Mouse (Mus musculus): ENCODE results near the gene Ubox5.
"Not testable (repeated sequence)": the region's sequence is repeated elsewhere in the genome, so short reads cannot be mapped to it uniquely, and the experiment has no call there.

Gene Ubox5

GRCm38 (mm10) chr2:130579791-130580190 is 50.0 kb downstream of the Ubox5 start:
- no peak for DNase-seq (ENCODE audit: extremely low read depth, insufficient read length, low spot score)

GRCm38 (mm10) chr2:130578148-130578547 is 51.7 kb downstream of the Ubox5 start:
- peak; percentile 75 for DNase-seq (ENCODE audit: extremely low read depth, insufficient read length, low spot score)

GRCm38 (mm10) chr2:130577632-130578031 is 52.2 kb downstream of the Ubox5 start:
- peak; percentile 69 for DNase-seq (ENCODE audit: extremely low read depth, insufficient read length, low spot score)

- no peak for DNase-seq (ENCODE audit: extremely low read depth, insufficient read length, low spot score)
Observed at GRCm38 (mm10) chr2:130577021-130577420, 52.8 kb downstream of the Ubox5 start.

GRCm38 (mm10) chr2:130576564-130576963 is 53.3 kb downstream of the Ubox5 start:
- not testable (repeated sequence) for DNase-seq (ENCODE audit: extremely low read depth, insufficient read length, low spot score)

GRCm38 (mm10) chr2:130575873-130576272 is 54.0 kb downstream of the Ubox5 start, which contains the start of gene Oxt:
Gene Oxt (plus strand): TSS chr2:130576173.
- DNase-seq (ENCODE audit: extremely low read depth, insufficient read length, low spot score): no peak

- no peak for DNase-seq (ENCODE audit: extremely low read depth, insufficient read length, low spot score)
Observed at GRCm38 (mm10) chr2:130574960-130575359, 54.9 kb downstream of the Ubox5 start.

GRCm38 (mm10) chr2:130569926-130570325 is 59.9 kb downstream of the Ubox5 start:
- DNase-seq (ENCODE audit: extremely low read depth, insufficient read length, low spot score): no peak

- DNase-seq (ENCODE audit: extremely low read depth, insufficient read length, low spot score): no peak
Observed at GRCm38 (mm10) chr2:130568921-130569320, 60.9 kb downstream of the Ubox5 start.

GRCm38 (mm10) chr2:130564983-130565382 is 64.9 kb downstream of the Ubox5 start:
- DNase-seq (ENCODE audit: extremely low read depth, insufficient read length, low spot score): no peak

GRCm38 (mm10) chr2:130564063-130564462 is 65.8 kb downstream of the Ubox5 start:
- DNase-seq (ENCODE audit: extremely low read depth, insufficient read length, low spot score): no peak

- peak; percentile 95 for DNase-seq (ENCODE audit: extremely low read depth, insufficient read length, low spot score)
Observed at GRCm38 (mm10) chr2:130563212-130564055, 66.4 kb downstream of the Ubox5 start, which contains the start of gene Mrps26. Gene Mrps26 (plus strand): TSS chr2:130563742.

- DNase-seq (ENCODE audit: extremely low read depth, insufficient read length, low spot score): peak; percentile 46
Observed at GRCm38 (mm10) chr2:130558015-130558414, 71.8 kb downstream of the Ubox5 start.

GRCm38 (mm10) chr2:130557462-130557861 is 72.4 kb downstream of the Ubox5 start:
- no peak for DNase-seq (ENCODE audit: extremely low read depth, insufficient read length, low spot score)

GRCm38 (mm10) chr2:130556292-130556691 is 73.5 kb downstream of the Ubox5 start:
- DNase-seq (ENCODE audit: extremely low read depth, insufficient read length, low spot score): no peak

- no peak for DNase-seq (ENCODE audit: extremely low read depth, insufficient read length, low spot score)
Observed at GRCm38 (mm10) chr2:130554841-130555240, 75.0 kb downstream of the Ubox5 start.

- DNase-seq (ENCODE audit: extremely low read depth, insufficient read length, low spot score): no peak
Observed at GRCm38 (mm10) chr2:130546957-130547356, 82.9 kb downstream of the Ubox5 start.

- DNase-seq (ENCODE audit: extremely low read depth, insufficient read length, low spot score): no peak
Observed at GRCm38 (mm10) chr2:130540266-130540665, 89.6 kb downstream of the Ubox5 start.
